8 mouse cellular contexts compared by ENCODE assay signal in the genomic region with DNA sequence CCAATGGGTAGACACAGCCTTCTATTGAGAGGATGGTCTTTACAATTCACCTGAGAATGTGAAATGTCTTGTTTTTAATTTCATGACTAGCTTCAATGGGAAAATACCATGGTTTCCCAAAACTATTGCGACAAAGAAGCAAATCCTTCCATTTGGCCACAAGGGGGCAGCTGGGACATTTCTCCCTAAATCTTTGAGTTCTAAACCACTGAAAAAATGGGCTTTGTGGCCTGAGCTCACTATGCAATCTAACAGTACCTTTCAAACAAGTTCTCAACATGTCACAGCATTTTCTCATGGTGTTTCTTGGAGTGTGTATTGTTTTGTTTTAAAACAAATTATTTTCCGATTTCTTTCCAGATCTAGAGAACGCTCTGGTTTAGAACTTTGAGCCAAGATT. TPM values are rescaled to one million over a fixed set of nuclear protein-coding genes. Genes with fewer than 3 reads are reported as not detected.
DNase-seq lines count a peak whose midpoint lies in the region; ATAC-seq and TF ChIP-seq lines count a peak whose summit lies in the region.

No protein-coding gene starts in this region.

- no peaks in the 10 kb centered on the region for H3K9me3 ChIP-seq in liver, embryonic 14.5 days (ENCODE audit: control insufficient read depth, low read length)
- no peaks in the 10 kb centered on the region for H3K9me3 ChIP-seq in liver, embryonic 12.5 days (replicated peaks)

- H3K4me3 ChIP-seq in liver, embryonic 14.5 days (ENCODE audit: insufficient read depth in 1 of 2, low read depth in 2 of 2, low read length in 2 of 2), result no peak overlapping the region
- H3K4me3 ChIP-seq in liver, embryonic 12.5 days, result no peak overlapping the region

- no peak overlapping the region for H3K4me2 ChIP-seq in liver, embryonic 14.5 days (ENCODE audit: low read depth)
- no peak overlapping the region for H3K4me2 ChIP-seq in liver, embryonic 12.5 days

- no peak for TF ChIP-seq EP300 in liver, embryonic 14.5 days (IDR thresholded peaks at IDR 0.05; ENCODE audit: low read depth)

- peak; percentile 20 to 36 for DNase-seq in cerebellum, postnatal 14 days
- no peak for DNase-seq in cerebellum, adult 11-12 months
- DNase-seq in liver, embryonic 14.5 days (ENCODE audit: low read depth in 3 of 3, low spot score in 3 of 3), result no peak
- DNase-seq in adrenal gland, postnatal 25 days, result peak; percentile 26
- peak; percentile 28 to 30 for DNase-seq in kidney, adult 8-10 months
- DNase-seq in retina, postnatal 1 day, result peak; percentile 57

- WGBS in liver, embryonic 14.5 days (ENCODE audit: insufficient replicate concordance), result 45% methylated on average over 3 of the region's 3 CpGs
- WGBS in liver, embryonic 12.5 days (ENCODE audit: insufficient replicate concordance), result 55% methylated on average over 3 of the region's 3 CpGs

- H3K4me1 ChIP-seq in liver, embryonic 14.5 days (replicated peaks; ENCODE audit: control insufficient read depth in 2 of 2, insufficient read depth in 2 of 2, low read length in 1 of 2), result no peaks in the 10 kb centered on the region
- no peaks in the 10 kb centered on the region for H3K4me1 ChIP-seq in liver, embryonic 12.5 days

- no peak overlapping the region for H3K9ac ChIP-seq in liver, embryonic 14.5 days (replicated peaks)
- H3K9ac ChIP-seq in liver, embryonic 12.5 days, result no peak overlapping the region

- H3K27ac ChIP-seq in liver, embryonic 14.5 days, result no peak overlapping the region
- H3K27ac ChIP-seq in liver, embryonic 12.5 days, result no peak overlapping the region

- no peaks in the 10 kb centered on the region for H3K36me3 ChIP-seq in liver, embryonic 14.5 days (replicated peaks; ENCODE audit: control insufficient read depth, insufficient read depth, low read depth)
- H3K36me3 ChIP-seq in liver, embryonic 12.5 days, result no peaks in the 10 kb centered on the region

- H3K27me3 ChIP-seq in liver, embryonic 14.5 days (ENCODE audit: control insufficient read depth, insufficient read depth, low read length), result no peaks in the 10 kb centered on the region
- no peaks in the 10 kb centered on the region for H3K27me3 ChIP-seq in liver, embryonic 12.5 days (replicated peaks)

- no peak for ATAC-seq in liver, embryonic 14.5 days (ENCODE audit: insufficient read depth)
- no peak for ATAC-seq in liver, embryonic 12.5 days
- no peak for ATAC-seq in megakaryocyte, adult 5-6 weeks (ENCODE audit: poor library complexity, severe bottlenecking)

- peak; percentile 34; the same call in 1 of the 2 replicates for TF ChIP-seq CTCF in liver, embryonic 14.5 days (IDR thresholded peaks at IDR 0.05; ENCODE audit: low read depth)

RNA-seq across cellular contexts. Expression of a gene that starts 44.3 kb away (rescaled TPM):
- 0.77 and 0.81 TPM in 2 replicates for polyA plus RNA-seq in liver, embryonic 14.5 days (2012; rRNA removed)
- 1.7 TPM in 2 replicates for polyA plus RNA-seq in liver, embryonic 14.5 days (2014; fragmentation: Nextera tagmentation; extraction: Ambion mirVana)
- 2.8 and 3.1 TPM in 2 replicates for polyA plus RNA-seq in liver, embryonic 12.5 days (2016; fragmentation: Nextera tagmentation; extraction: Ambion mirVana)
- total RNA-seq in adrenal gland, postnatal 25 days (2021), result 109 and 122 TPM in 2 replicates
- 0.21 TPM in 1 of 2 replicates, not detected in the other for total RNA-seq in megakaryocyte, adult 5-6 weeks (2015)
- 0.12 TPM in 1 of 2 replicates, not detected in the other for total RNA-seq in megakaryocyte, adult 5-6 weeks (2017)

Comparison
In these comparisons a context has a peak if more than half of its experiments do, and no peak if none do; other contexts are left out.
1. DNase-seq: peak in cerebellum, postnatal 14 days (2 of 2), adrenal gland, postnatal 25 days (single experiment), kidney, adult 8-10 months (2 of 2) and retina, postnatal 1 day (single experiment); none in cerebellum, adult 11-12 months (single experiment) and liver, embryonic 14.5 days (0 of 3).
2. RNA of a gene that starts 44.3 kb away (total RNA-seq): 109 to 122 TPM in adrenal gland, postnatal 25 days; 0.12 to 0.21 TPM in megakaryocyte, adult 5-6 weeks; every median in the first group is over 10 times any median in the second.